Mouse (Mus musculus) intestine, embryonic 14.5 days (tissue): ENCODE results near the gene Ttc17. TPM values are rescaled to one million over a fixed set of nuclear protein-coding genes. Genes with fewer than 3 reads are reported as not detected.

Experiments
- ATAC-seq: fragments of 200-750 bp; cut with Nextera tagmentation; replicated peaks from 2 replicates; pipeline ENCODE4 v1.8.0; 2017; ENCODE audit warnings: low read depth, moderate number of reproducible peaks, moderate TSS enrichment, moderate library complexity; ENCODE audit not compliant: low FRiP score, low TSS enrichment
- DNase-seq: peaks from one replicate; pipeline ENCODE4 v3.0.0-alpha.2; 2018; ENCODE audit warnings: low spot score
- H3K27ac ChIP-seq: fragments of 300-500 bp; sonication (generic); 2 replicates; pipeline ENCODE4 v1.5.1; 2014; ENCODE audit warnings: low read depth, mild to moderate bottlenecking, control low read depth
- H3K27me3 ChIP-seq: fragments of 300-500 bp; sonication (generic); replicated peaks from 2 replicates; pipeline ENCODE4 v1.6.1; 2014; ENCODE audit warnings: low read length, control low read depth; ENCODE audit not compliant: control insufficient read depth, insufficient read depth
- H3K36me3 ChIP-seq: fragments of 300-500 bp; sonication (generic); 2 replicates; pipeline ENCODE4 v1.6.1; 2014; ENCODE audit warnings: low read length, control low read depth; ENCODE audit not compliant: control insufficient read depth, insufficient read depth
- H3K4me1 ChIP-seq: fragments of 300-500 bp; sonication (generic); replicated peaks from 2 replicates; pipeline ENCODE4 v1.6.1; 2014; ENCODE audit warnings: low read length, control low read depth, mixed read lengths; ENCODE audit not compliant: control insufficient read depth, insufficient read depth
- H3K4me2 ChIP-seq: fragments of 300-500 bp; sonication (generic); 2 replicates; pipeline ENCODE4 v1.6.1; 2014; ENCODE audit warnings: low read length
- H3K4me3 ChIP-seq: fragments of 300-500 bp; sonication (generic); 2 replicates; pipeline ENCODE4 v1.5.1; 2014; ENCODE audit warnings: low read depth, low read length, control low read depth, mixed read lengths
- H3K9ac ChIP-seq: fragments of 300-500 bp; sonication (generic); 2 replicates; pipeline ENCODE4 v1.6.1; 2014; ENCODE audit warnings: mild to moderate bottlenecking, low read length
- H3K9me3 ChIP-seq: fragments of 300-500 bp; sonication (generic); 2 replicates; pipeline ENCODE4 v1.6.1; 2016; ENCODE audit warnings: low read length, control low read depth; ENCODE audit not compliant: control insufficient read depth
- WGBS: fragments of 180-500 bp; shearing (Covaris S2); extraction: QIAGEN DNeasy Blood & Tissue Kit; methylation state at CpG from one replicate; pipeline ENCODE4 v1.1.7; 2014; 5-methylcytosine and 5-hydroxymethylcytosine counted together
- polyA plus RNA-seq: library from polyadenylated mRNA; unstranded; fragments of >200 nt; fragmentation: Nextera tagmentation; extraction: Ambion mirVana; gene quantifications from 2 replicates; pipeline ENCODE4 v1.2.1, GENCODE M21; 2014

Ttc17 gene
- polyA plus RNA-seq, 1 experiment from 2014 or later: 17.7 TPM

- peaks cover 19% of the 10 kb centered on the region for H3K36me3 ChIP-seq
- peak overlapping the region; percentile 82 for H3K27ac ChIP-seq
- peak overlapping the region; percentile 93 for H3K4me2 ChIP-seq
- no peaks in the 10 kb centered on the region for H3K27me3 ChIP-seq
- H3K4me1 ChIP-seq: peaks cover 15% of the 10 kb centered on the region; the same call in 1 of the 2 replicates
- ATAC-seq (peak; percentile 17; the same call in 1 of the 2 replicates), DNase-seq (peak; percentile 69)
- no peaks in the 10 kb centered on the region for H3K9me3 ChIP-seq
- peak overlapping the region; percentile 82 for H3K4me3 ChIP-seq
- 3% methylated on average over 13 of the region's 13 CpGs for WGBS
- peak overlapping the region; percentile 85 for H3K9ac ChIP-seq
Observed at GRCm38 (mm10) chr2:94407021-94407420, 532 bp upstream of the Ttc17 start.

DNA sequence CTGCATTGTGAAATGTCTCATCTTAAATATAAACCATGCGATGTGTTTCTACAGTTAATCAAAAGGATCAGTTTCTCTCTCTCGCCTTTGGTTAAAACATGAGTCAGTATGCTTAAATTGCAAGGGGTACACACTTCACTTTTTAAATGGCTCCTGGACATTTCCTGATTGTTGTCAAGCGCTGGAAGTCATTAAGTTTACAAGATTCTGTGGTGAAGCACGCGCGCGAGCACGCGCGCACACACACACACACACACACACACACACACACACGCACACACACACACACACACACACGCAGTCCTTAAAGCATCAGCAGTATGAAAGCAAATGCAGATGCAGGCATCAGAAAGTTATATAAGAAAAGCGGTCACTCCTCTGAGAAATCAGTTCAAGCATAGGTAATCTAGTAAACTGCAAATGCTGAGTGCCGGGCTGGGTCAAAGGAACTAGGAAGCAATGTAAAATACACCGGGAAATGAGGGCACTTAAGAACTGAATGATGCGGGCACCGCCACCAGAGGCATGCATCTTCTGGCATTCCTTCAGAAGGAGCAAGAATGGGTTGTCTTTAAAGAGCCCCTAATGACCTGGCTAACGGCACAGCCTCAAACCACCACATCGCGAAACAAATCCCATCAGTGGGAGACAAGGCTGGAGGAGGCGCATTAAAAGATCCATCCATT is 949 bp downstream of the Ttc17 start:
- Histone ChIP-seq H3K4me3 (peak overlapping the region; percentile 82), H3K27ac (no peak overlapping the region), H3K9ac (peak overlapping the region; percentile 85), H3K27me3 (no peaks in the 10 kb centered on the region), H3K4me2 (peak overlapping the region; percentile 93), H3K36me3 (peaks cover 5% of the 10 kb centered on the region), H3K9me3 (no peaks in the 10 kb centered on the region), H3K4me1 (peaks cover 15% of the 10 kb centered on the region; the same call in 1 of the 2 replicates)
- DNase-seq (no peak), ATAC-seq (peak; percentile 8)
- WGBS: 7% methylated on average over 21 of the region's 21 CpGs

DNA sequence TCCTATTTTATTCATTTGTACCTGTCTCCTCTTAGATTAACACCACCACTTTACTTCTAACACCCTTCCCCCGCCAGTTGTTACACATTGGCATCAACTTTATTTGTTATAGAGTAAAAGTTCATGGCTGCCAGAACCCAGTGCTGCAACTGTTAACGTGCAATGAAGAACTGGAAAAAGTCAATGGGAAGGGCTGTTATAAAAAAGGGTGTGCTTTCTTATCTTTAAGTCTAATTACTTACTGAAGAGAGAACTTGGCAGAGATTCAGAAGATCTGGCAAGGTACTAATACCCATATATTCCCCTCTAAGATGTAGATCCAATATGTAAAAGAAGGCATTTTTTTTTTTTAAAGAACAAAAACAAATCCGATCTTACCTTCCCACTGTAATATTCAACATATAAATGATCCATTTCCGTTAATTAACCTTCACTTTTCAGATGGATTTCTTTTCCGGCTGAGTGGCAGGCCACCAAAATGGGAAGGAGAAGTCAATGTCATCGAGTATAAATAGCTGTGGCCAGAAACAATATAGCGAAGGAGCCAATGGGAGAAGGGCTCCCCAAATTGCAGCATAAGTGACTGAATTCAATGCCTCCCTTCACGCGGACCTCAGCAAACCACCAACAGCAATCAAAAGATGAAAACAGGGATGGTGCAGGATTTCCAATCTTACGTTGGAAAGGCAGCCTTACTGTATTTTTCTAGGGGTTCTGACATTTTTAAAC is 1.8 kb downstream of the Ttc17 start:
- ATAC-seq (no peak), DNase-seq (no peak)
- H3K4me3 ChIP-seq: 0 out of 2 replicates have a peak overlapping the region, but pooled peaks have one; percentile 82
- WGBS: 70% methylated on average over 10 of the region's 10 CpGs
- H3K9ac ChIP-seq: no peak overlapping the region; the same call in 1 of the 2 replicates
- no peak overlapping the region for H3K27ac ChIP-seq
- no peaks in the 10 kb centered on the region for H3K27me3 ChIP-seq
- peak overlapping the region; percentile 93; the same call in 1 of the 2 replicates for H3K4me2 ChIP-seq
- no peaks in the 10 kb centered on the region for H3K9me3 ChIP-seq
- H3K36me3 ChIP-seq: no peaks in the 10 kb centered on the region
- H3K4me1 ChIP-seq: peaks cover 15% of the 10 kb centered on the region; the same call in 1 of the 2 replicates

DNA sequence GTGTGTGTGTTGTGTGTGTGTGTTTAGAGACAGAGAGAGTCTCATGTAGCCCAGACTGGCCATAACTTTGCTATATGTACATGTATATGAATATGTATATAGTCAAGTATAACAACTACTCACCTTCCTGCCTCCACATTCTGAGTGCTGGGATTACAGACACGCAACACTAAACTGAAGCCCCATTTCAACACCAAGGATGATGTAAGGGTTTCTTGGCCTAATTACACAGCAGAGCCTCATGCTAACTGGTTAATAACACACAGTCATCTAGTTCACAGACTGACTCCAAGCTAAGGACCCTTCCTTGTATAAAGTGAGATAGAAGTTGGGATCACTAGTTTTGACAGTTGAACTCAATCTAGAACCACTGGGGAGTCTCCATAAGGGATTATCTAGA is 3.9 kb downstream of the Ttc17 start:
- peaks cover 10% of the 10 kb centered on the region; the same call in 1 of the 2 replicates for H3K4me1 ChIP-seq
- DNase-seq (no peak), ATAC-seq (no peak)
- WGBS: 94% methylated on average over 1 of the region's 1 CpGs
- no peaks in the 10 kb centered on the region for H3K36me3 ChIP-seq
- H3K4me2 ChIP-seq: no peak overlapping the region
- no peaks in the 10 kb centered on the region for H3K27me3 ChIP-seq
- H3K4me3 ChIP-seq: no peak overlapping the region
- no peaks in the 10 kb centered on the region for H3K9me3 ChIP-seq
- no peak overlapping the region for H3K9ac ChIP-seq
- H3K27ac ChIP-seq: no peak overlapping the region

DNA sequence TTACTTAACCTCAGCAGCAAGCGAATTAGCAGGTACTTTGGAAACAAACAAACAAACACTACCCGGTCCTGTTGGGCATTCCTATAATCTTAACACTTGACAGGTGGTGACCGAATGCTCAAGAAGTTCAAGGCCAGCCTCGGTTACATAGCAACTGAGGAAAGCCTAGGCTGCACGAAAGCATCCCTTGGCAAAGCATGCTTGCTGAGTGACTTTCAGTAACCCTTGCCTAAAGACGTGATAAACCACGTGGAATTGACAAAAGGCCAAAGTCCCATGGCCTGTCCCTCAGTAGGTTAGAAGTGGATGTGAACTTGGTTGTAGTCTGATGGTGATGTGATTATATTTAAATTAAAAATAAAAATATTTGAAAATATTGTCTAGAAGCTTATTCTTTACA is 4.4 kb downstream of the Ttc17 start:
- H3K9ac ChIP-seq: no peak overlapping the region
- no peak overlapping the region for H3K4me2 ChIP-seq
- peaks cover 7% of the 10 kb centered on the region; the same call in 1 of the 2 replicates for H3K4me1 ChIP-seq
- no peak overlapping the region for H3K27ac ChIP-seq
- no peaks in the 10 kb centered on the region for H3K9me3 ChIP-seq
- ATAC-seq (no peak), DNase-seq (no peak)
- no peak overlapping the region for H3K4me3 ChIP-seq
- H3K27me3 ChIP-seq: no peaks in the 10 kb centered on the region
- 85% methylated on average over 7 of the region's 7 CpGs for WGBS
- H3K36me3 ChIP-seq: no peaks in the 10 kb centered on the region

DNA sequence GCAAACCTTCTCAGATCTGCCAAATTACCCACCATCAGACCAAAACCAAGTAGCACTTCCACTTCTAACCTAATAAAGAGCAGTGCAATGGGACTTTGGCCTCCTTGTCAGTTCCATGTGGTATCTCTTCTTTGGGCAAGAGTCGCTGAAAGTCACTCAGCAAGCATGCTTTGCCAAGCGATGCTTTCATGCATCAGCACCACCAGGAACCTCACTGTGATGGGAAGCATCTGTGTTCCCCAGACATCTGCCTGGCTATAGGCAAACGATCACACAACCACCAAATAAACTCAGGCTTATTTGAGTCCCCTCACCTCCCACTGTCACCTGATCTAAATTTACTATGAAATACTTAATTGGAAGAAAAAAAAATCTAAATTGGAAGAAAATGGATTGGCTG is 5.5 kb downstream of the Ttc17 start:
- no peak overlapping the region for H3K4me3 ChIP-seq
- H3K9ac ChIP-seq: no peak overlapping the region
- H3K36me3 ChIP-seq: no peaks in the 10 kb centered on the region
- no peaks in the 10 kb centered on the region for H3K9me3 ChIP-seq
- WGBS: 85% methylated on average over 3 of the region's 3 CpGs
- DNase-seq (no peak), ATAC-seq (no peak)
- no peaks in the 10 kb centered on the region for H3K27me3 ChIP-seq
- H3K4me2 ChIP-seq: no peak overlapping the region
- H3K27ac ChIP-seq: no peak overlapping the region
- peaks cover 7% of the 10 kb centered on the region; the same call in 1 of the 2 replicates for H3K4me1 ChIP-seq

DNA sequence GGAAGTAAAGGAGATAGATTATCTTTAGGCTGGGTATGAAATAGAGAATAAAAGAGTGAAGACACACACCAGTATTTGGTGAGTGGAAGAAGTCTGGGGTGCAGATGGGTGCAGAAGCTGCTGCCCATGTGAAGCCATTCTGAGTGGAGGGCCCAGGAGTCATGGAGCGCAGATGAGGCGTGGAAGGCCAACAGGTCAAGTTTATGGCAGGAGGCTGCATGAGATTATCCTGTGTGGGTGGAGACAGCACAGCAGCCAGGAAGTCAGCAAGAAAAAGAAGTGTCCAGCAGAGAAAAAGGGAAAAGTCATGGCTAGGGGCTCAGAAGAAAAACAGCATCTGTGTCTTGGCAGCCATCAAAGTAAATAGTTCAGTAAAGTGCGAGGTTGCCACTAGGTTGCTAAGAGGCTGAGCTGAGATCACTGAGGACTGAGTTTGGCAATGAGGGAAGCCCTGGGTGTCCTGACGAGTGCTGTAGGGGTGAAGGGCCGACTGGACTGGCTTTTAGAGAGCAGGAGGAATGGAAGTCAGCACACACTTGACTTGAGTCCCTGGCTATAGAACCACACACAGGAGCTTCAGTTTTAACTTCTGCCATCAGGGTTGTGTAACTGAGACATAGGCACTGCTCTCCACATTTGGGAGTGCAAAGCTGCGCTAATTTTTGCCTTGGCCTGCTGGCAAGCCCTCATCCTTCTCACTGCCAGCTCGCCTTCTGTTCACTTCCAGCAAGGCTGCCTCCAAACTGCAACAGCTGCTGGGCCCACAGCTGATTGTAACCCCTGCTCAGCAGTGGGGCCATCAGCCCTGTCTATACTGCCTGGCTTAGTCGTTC is 8.1 kb downstream of the Ttc17 start:
- Histone ChIP-seq H3K36me3 (no peaks in the 10 kb centered on the region), H3K27me3 (no peaks in the 10 kb centered on the region), H3K4me3 (no peak overlapping the region), H3K4me1 (0 out of 2 replicates have a peak, but pooled peaks cover 3% of the 10 kb centered on the region), H3K9ac (no peak overlapping the region), H3K27ac (no peak overlapping the region), H3K4me2 (no peak overlapping the region), H3K9me3 (no peaks in the 10 kb centered on the region)
- no peak for ATAC-seq
- no peak for DNase-seq
- WGBS: 56% methylated on average over 8 of the region's 8 CpGs

GRCm38 (mm10) chr2:94397453-94397852 is 9.0 kb downstream of the Ttc17 start:
- Histone ChIP-seq H3K27me3 (no peaks in the 10 kb centered on the region), H3K36me3 (no peaks in the 10 kb centered on the region), H3K4me1 (0 out of 2 replicates have a peak, but pooled peaks cover 3% of the 10 kb centered on the region), H3K4me2 (no peak overlapping the region), H3K9ac (no peak overlapping the region), H3K9me3 (no peaks in the 10 kb centered on the region), H3K4me3 (no peak overlapping the region), H3K27ac (no peak overlapping the region)
- WGBS: 86% methylated on average over 5 of the region's 5 CpGs
- DNase-seq: no peak
- no peak for ATAC-seq
